Mouse (Mus musculus) embryonic fibroblast, embryonic 13.5 days (primary cell): ENCODE data around the gene Kcne2.

Source experiments
- CTCF ChIP-seq: IDR thresholded peaks from 2 replicates; pipeline ENCODE4 v1.5.1; 2011; ENCODE audit warnings: mild to moderate bottlenecking, control low read depth, low read length, moderate library complexity, borderline replicate concordance; ENCODE audit not compliant: insufficient read depth
- POLR2A ChIP-seq: IDR thresholded peaks from 2 replicates; pipeline ENCODE4 v1.6.1; 2011; ENCODE audit warnings: low read depth, mild to moderate bottlenecking, control low read depth, low read length, moderate library complexity

DNA sequence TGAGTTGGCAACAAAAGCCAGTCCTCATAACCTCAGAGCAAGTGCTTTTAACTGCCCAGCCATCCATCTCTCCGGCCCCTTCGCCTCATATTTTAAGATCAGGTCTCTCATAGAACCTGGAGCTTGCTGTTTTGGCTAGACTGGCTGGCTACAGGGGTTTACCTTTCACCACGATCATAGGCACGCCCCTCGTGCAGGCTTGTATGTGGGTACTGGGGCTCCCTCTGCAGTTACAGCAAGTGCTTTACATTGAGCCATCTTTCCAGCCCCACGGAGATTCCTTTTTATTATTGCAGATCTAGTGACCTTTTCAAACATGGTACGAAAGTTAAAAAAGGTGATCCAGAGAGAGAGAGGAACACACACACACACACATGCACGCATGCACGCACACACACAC, 42.4 kb downstream of the Kcne2 start:
- no peak for TF ChIP-seq POLR2A
- TF ChIP-seq CTCF = no peak
